Mouse (Mus musculus) embryo, embryonic 10 days (tissue): ENCODE data around the gene Tbc1d8b.
"Not testable (repeated sequence)": the region's sequence is repeated elsewhere in the genome, so short reads cannot be mapped to it uniquely, and the experiment has no call there.

Experiments used
- DNase-seq: peaks from one replicate; pipeline ENCODE4 v3.0.0-alpha.2; 2015; ENCODE audit warnings: low spot score

Tbc1d8b gene

DNA sequence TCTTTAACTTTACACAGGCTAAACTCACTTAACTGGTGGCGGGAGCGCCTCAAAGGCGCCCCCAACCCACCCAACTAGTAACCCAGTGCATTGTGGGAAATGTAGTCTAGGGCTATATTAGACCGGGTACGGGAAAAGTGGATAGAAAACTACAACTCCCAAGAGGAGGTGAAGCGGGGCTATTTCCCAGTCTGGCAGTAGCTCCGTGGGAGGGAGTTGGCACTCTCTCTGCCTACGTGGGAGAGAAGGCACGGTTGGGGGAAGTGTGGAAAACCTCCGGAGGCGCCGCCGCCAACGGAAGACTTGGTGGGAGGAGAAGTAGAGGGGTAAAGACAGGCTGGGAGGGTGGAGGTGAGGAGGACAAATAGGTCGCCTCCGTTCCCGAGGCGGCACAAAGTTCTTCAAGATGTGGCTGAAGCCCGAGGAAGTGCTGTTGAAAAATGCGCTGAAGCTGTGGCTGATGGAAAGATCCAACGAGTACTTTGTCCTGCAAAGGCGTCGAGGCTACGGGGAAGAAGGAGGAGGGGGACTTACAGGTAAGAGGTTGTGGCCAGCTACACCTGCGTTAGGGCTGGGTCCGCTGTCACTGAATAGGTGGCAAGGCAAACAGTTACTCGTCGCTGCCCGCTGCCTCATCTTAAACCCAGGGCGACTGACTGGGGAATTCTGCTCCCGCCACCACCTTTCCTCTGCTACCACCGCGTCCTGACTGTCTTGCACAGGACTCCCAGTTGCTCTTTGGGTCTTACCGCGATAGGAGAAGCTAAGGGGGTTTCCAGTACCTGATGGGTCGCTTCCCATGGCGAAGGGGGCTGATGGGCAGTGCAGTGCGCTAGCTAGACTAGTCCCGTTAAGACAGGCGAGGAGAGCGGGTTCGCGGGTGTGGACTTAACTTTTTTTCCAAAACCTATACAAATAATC is at the start of gene Tbc1d8b:
Gene Tbc1d8b, plus strand, starts transcription at position 222 of the 921 bp plus-strand sequence.
- DNase-seq: peak; percentile 90

DNA sequence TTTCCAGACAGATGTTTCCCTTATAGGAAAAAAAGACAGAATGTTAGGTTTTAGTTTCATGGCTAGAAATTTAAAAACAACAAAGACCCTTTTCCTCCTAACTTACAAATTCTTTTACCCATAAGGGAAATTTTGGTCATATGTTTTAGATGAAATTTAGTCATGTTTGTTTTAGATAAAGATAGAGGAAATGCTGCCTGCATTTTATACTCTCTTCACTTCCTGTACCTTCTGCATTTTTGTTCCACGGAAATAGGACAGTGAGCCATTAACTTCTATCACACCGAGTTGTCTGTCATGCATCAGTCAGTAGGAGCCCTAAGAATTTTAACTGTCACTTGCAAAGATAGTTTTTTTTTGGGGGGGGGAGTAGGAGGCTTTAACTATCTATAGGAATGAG is 45.1 kb upstream of the Tbc1d8b start:
- no peak for DNase-seq

DNA sequence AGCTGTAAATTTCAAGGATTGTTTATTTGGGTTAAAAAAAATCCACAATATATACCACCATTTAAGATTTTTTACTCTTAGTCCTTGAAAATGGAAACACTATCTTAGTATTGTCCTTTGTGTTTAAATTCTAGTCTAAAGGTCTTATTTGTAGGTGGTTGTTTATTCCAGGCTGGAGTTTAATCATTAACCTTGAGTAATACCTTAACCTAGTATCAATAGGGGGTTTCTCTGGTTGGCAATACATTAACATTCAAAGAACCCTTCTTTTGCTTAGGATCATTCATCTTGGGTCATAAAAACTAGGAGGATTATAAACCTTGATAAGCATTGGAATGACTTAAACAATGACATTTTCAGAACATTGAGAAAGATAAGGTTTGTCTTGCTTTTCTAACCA is 44.4 kb upstream of the Tbc1d8b start:
- no peak for DNase-seq

DNA sequence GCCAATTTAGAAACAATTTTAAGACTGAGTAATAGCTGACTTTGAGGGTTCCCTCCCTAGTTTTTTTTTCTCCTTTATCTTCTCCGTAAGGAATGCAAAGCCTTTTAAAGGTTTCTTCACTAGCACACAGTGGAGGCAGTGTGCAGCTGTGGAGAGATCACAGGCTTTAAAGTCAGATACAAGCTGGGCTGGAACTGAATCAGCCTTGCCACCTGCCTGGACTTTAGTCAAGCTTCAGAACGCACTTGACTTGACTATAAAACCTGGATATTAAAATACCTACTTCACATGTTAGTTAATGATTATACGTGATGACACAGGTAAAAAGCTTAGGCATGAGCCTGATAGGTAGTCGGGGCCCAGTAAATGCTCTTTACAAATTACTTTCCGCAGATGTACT is 32.6 kb upstream of the Tbc1d8b start:
- no peak for DNase-seq

DNA sequence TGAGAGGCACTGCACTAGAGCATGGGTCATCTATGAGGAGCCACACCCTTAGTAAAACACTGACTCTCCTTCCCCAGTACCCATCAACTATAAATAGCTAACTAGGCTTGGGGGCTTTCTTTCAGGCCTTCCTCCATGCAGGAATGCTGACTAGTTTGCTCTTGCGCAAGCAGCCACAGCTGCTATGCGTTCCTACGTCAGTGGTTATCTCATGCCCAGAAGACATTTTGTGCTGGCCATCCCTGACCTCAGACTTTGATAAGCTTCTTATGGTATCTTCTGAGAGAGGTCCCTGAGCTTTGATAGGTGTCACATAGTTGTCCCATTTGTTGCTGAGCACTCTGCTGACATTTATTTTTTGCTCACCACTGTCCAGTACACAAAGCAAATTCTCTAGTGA is 31.5 kb upstream of the Tbc1d8b start:
- DNase-seq: no peak

DNA sequence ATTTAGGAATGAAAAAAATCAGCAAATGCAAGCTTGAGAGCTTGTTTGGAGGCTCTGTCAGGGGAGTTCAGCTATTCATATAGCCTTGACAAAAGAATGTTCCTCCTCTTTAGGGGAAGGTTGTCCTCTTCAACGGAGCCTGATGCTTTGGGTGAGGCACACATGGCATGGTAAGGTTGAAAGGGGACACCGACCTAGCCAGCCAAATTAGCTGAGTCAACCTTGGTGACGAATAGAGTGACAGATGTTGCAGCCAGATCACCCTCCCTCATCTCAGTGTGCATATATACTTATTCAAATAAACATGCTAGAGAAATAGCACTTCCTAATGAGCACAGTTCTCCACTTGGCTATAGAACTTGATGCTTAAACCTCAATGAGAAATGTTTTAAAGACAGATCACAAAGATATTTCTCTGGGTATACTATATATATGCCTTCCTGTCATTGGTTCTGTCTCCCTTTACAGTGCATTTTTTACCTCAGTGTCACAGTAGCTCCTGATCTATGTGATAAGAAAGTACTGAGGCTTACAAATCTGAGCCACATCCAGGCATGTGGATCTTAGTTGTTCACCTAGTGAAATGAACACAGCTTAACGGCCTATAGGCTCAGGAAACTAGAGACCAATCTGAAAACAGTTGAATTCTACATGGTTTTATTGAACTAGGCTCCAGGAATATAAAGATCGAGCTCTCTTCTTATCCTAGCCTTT is 30.3 kb upstream of the Tbc1d8b start:
- DNase-seq: no peak

DNA sequence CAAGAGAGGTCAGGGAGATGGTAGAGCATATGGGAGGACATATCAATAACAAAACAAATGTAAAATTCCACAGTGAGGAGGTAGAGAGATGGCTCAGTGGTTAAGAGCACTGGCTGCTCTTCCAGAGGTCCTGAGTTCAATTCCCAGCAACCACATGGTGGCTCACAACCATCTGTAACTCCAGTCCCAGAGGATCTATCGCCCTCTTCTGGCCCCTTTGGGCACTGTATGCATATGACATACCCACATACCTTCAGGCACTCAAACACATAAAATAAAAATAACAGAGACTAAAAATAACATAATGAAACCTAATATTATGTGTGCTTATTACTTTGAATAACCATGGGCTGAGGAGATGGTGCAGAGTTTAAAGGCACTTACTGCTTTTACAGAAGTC is 22.7 kb upstream of the Tbc1d8b start:
- DNase-seq: no peak

DNA sequence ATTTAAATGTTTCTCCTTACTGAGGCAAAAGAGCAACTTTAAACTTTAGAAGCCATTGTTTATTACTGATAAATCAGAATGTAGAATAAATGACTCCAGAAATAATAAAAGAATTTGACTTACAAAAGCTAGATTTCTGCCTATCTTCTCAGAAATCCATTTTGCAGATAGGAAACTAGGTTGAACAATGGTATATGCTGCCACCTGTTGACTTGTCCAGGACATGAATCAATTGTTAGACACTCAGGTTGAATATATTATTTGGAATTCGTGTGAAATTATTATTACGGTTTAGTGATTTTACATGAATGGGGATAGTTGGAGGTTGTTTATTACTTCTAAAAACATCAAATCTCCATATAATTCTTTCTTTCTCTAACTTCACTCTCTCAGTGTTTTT is 19.0 kb upstream of the Tbc1d8b start:
- DNase-seq: peak; percentile 24

DNA sequence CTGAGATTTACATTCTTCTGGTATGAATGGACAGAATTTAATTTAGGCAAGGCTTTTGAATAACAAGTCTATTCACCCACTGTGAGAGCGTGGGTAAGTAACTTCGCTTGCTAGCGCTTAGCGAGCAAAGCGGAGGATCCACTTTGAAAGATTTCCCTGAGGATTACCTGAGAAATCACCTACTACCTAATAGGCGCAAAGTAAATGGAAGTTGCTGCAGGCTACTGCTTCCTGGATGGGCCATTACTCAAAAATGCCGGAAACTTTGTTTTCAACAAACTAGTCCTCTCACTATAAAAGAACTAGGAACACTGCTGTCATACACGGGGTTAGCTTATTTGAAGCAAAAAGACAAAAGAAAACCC is 404 bp upstream of the Tbc1d8b start:
- DNase-seq: no peak

DNA sequence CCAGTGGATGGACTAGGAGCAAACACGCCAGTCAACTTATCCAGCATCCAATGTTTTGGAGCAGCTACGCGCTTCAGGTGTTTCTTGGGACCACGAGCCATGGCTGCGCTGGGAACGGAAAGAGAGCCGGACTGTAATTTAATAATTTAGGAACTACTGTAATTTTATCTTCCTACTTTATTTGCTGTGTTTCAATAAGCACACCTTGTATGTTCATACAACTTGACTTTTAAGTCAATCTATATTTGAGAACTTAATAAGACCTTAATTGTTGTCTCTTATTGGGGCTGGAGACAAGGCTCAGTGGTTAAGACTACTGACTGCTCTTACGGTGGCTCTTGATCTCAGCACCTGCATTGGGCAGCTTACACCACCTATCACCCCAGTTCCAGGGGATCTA is 29.6 kb downstream of the Tbc1d8b start, which contains the start of gene Gm15013:
Gene Gm15013, minus strand, starts transcription at position 101 of the 400 bp plus-strand sequence.
- no peak for DNase-seq

DNA sequence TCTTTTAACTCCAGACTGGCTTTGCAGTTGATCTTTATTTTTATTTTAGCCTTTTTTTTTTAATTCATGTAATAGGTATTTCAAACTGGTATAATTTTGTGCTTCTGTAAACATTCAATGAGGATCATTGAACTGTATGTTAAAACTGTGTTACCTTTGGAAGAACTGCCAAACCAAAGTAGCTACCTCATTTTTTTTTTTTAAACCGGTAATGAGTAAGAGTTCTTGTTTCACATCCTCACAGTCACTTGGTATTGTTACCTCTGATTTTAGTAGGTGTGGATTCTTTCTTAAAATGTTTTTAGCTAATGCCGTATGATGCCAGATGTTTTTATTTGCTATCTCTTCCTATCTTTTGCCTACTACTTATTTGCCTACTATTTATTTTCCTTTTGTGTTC is 37.6 kb downstream of the Tbc1d8b start:
- no peak for DNase-seq

DNA sequence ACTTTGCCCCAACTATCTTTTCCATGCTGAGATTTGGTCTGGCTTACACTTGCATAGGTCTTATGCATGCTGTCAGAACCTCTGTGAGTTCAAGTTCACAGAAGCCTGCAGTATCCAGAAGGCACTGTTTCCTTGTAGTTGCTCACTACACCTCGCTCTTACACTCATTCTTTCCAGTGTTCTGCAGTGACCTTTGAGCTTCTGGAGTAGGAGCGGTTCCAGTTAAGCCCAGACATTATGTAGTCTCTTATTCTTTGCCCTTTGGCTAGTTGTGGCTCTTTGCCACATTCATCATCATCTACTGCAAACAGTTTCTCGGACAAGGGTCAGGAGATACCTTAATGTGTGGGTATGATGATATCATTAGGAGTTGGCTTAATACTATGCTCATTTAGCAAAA is 45.7 kb downstream of the Tbc1d8b start:
- no peak for DNase-seq

DNA sequence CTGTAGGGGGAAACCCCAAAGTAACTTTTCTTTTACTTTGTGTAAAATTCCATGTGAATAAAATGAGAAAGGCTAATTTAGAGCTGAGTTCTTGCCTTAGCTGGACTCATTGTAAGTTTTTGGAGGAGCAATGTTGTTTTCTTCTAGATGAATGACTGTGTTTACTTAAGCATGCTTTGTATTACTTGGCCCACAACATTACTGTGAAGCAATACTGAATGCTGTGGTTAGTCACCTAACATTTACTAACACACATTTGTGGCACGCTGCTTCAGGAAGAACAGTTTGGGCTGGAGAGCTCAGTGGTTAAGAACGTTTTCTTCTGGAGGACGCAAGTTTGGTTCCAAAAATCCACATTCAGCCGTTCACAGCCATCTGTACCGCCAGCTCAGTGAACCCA is 52.3 kb downstream of the Tbc1d8b start:
- DNase-seq: no peak

DNA sequence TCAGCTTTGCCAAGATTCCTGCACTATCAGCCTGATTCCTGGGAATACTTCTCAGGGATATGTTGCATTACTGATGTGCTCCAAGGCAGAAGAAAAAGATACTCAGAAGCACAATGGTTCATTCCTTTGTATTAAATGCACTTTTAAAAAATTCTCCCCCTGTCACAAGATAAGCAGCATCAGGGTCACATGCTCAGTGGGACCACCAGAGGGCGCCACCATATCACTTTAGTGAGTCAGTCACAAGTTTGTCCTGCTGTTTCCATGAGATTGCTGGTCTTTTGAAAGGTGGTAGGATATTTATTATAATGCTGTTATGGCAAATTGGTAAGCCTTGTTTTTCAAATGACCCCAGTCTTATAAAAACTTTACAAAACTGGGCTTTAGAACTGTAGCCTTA is 67.1 kb downstream of the Tbc1d8b start:
- peak; percentile 68 for DNase-seq

DNA sequence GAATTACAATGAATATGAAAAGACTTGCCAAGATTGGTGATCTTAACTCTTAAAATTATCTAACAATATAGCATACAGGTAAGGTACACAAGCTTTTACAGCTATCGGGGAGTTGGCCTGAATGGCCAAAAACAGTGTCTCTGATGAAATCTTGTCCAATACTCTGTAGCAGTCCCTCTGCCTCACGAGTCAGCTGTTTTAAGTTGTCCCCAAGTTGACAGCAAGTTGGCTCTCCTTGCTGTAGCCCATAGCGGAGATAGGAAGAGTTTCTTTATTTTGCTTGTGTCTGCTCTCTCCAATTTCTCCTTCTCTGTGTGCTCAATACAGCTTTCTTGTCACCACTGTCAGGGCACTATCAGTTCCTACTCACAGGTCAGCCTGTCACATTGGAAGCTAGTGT is 73.8 kb downstream of the Tbc1d8b start:
- DNase-seq: not testable (repeated sequence)

DNA sequence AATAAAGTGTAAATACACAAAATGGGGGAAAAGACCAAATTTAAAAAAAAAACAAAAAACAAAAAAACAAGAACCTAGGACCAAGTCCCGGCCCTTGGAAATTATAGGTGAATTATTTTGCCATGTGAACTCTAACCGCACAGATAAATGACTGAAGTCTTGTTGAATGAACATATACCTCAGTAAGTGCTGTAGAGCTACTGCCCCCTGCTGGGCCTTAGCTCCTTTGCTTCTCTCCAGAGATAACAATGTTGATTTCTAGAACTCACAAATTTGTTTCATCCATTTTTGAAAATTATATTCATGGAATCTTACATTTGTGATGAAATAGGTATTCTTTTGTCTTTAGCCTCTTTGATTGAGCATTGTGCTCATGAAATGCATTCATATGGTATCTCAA is 77.8 kb downstream of the Tbc1d8b start:
- DNase-seq: peak; percentile 25

DNA sequence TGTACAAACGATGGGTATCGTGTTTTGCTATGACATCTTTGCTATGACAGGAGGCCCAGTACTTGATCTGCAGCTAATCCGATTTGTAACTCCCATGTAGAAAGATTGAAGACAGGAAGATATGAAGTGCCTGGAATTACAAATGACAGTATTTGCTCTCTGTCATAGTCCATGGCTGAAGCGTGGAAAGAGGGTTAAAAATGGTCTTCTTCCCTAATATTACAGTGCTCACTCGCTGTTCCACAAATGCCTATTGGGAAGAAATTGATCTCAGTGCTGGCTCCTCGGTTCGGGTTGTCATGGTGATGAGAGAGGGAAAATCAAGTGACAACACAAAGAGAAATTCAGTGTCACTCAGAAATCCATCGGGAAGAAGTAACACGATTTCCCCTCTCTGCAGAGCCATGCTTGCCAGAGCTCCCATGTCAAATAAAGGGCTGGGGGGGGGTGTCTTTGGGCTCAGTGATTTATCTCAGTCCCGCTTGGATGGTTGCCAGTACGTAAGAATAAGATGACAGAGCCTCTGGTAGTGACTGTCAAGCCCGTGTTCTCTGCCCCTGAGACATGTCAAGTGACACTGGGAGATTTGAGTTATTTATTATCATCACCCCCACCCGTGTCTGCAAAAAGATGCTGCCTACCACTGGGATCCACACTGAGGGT is 85.3 kb downstream of the Tbc1d8b start:
- DNase-seq: no peak

DNA sequence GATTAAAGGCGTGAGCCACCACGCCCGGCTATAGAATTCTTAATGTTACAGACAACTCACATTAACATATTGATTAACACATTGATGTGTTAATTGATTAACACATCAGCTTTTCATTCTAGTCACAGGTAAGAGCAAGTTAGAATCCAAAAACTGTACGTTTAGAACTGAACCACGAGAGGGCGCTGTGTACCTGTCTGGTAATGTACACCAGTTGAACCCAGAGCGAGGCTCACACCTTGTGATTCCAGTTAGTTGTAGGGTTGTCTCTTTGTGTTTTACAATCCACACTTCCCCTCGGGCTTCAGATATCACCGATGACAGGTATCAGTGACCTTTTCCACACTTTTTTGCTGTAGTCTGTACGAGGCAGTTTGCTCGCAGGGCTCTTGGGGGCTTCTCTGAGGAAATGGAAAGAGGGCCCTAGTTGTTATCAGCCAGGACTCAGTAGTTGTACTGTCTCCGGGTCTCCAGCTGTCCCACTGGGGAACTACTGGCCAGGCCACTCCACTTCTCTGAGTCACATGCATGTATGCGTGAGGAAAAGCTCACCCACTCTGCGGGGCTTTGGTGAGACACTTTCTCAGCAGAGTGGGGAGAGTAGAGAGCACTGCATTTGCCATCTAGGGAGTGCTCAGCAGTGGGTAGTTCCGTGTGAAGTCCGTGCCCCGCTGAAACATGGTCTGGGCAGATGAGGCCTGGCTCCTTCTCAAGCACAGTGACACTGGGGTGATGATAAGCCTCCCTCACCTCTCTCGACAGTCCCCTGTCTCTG is 89.7 kb downstream of the Tbc1d8b start:
- DNase-seq: peak; percentile 84

DNA sequence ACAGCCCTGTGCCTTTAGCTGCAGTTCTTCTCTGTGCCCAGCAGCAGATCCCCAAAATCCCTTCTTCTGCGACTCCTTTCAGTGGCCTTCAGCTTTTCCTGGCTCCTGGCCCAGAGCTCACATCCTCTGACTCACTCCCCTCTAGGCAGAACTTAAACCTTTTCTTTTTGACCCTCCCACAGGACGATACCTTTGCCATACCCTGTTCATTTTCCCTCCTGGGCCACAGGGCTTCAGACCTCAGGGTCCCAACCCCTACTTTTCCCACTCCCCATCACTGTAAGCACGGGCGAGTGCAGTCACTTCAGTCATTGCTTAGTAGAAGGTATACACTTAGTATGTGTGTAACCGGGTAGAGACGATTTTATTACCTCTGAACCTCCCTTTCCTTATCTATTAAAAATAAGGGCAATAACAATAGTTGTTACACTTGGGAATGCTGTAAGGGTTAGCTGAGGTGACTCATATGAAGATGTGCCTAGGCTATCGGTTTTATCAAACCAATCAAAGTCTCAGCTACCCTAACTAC is 90.4 kb downstream of the Tbc1d8b start:
- DNase-seq: no peak

DNA sequence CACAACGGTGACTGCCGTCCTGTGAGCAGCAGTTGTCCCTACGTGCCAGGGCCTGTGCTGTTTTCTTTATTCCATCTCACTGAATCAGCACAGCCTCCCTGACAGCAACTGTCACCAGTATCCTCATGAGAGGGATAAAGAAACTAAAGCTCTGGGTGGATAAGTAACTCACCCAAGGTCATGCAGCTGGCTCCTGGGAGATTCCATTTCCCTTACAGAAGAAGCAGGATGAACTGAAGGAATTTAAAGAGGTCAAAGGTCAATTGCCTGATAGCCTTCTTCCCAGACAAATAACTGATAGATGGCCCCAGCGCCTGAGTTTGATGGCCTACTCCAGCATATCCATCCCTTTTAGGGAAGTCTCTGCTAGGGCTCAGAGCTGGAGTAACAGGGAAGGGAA is 92.6 kb downstream of the Tbc1d8b start:
- peak; percentile 64 for DNase-seq

DNA sequence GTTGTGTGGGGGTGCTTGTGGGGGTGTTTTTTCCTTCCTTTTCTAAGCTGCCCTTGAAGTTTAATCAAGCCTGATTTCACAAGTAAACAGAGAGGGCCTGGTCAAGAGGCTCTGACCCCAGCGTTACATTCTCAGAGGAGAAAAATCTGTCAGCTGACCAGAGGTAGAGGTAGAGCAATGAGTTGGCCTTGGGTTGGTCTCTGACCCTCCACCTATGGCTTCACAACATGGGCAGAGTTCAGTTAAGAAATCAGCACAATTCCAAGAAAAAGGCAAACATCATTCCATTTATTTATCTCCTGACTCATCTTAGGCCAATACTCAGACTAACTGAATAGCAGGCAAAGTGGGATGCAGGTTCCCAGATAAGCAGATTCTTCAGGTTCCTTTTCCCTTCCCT is 94.1 kb downstream of the Tbc1d8b start:
- no peak for DNase-seq

DNA sequence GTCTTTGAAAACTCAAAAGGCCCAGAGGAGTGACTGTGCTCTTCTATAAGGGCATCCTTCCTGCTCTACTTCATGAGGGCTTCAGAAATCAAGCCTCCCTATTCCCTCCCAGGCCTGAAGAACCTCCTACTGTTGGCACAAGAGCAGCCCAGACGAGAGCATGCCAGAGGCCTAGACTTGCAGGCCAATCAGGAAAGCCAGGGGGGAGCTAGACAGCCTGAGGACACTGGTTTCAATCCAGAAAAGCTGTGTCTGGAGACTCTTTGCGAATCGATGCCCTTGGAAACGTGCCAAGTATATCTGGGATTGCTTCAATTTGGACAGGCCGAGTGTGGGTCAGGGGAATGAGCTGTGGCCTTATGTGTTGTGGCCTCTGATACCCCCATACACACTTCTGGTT is 94.6 kb downstream of the Tbc1d8b start:
- DNase-seq: no peak
